Mouse (Mus musculus) heart, embryonic 10.5 days (tissue): ENCODE measurements around the gene Pakap. TPM values are rescaled to one million over a fixed set of nuclear protein-coding genes. Genes with fewer than 3 reads are reported as not detected.
A peak's percentile ranks its signal among the peaks of the same experiment; 100 is the strongest.

Experiments used
- DNase-seq: peaks from one replicate; pipeline ENCODE4 v3.0.0-alpha.2; 2017; ENCODE audit warnings: low spot score
- H3K27ac ChIP-seq: fragments of 300-500 bp; sonication (generic); 2 replicates; pipeline ENCODE4 v1.5.1; 2016; ENCODE audit warnings: mild to moderate bottlenecking
- H3K27me3 ChIP-seq: fragments of 300-500 bp; sonication (generic); 2 replicates; pipeline ENCODE4 v1.6.1; 2016; ENCODE audit warnings: mild to moderate bottlenecking; ENCODE audit not compliant: poor library complexity, insufficient read depth, severe bottlenecking
- H3K36me3 ChIP-seq: fragments of 300-500 bp; sonication (generic); 2 replicates; pipeline ENCODE4 v1.6.1; 2016; ENCODE audit warnings: mild to moderate bottlenecking, moderate library complexity
- H3K4me1 ChIP-seq: fragments of 300-500 bp; sonication (generic); 2 replicates; pipeline ENCODE4 v1.6.1; 2016; ENCODE audit warnings: mild to moderate bottlenecking
- H3K4me3 ChIP-seq: fragments of 300-500 bp; sonication (generic); 2 replicates; pipeline ENCODE4 v1.5.1; 2016; ENCODE audit warnings: mild to moderate bottlenecking, moderate library complexity
- H3K9me3 ChIP-seq: fragments of 300-500 bp; sonication (generic); 2 replicates; pipeline ENCODE4 v1.6.1; 2016; ENCODE audit warnings: mild to moderate bottlenecking, moderate library complexity
- WGBS: fragments of 180-500 bp; shearing (Covaris S2); methylation state at CpG from one replicate; pipeline ENCODE4 v1.1.7; 2016; 5-methylcytosine and 5-hydroxymethylcytosine counted together
- polyA plus RNA-seq: library from polyadenylated mRNA; unstranded; fragments of >200 nt; fragmentation: Nextera tagmentation; extraction: Ambion mirVana; gene quantifications from 2 replicates; pipeline ENCODE4 v1.2.1, GENCODE M21; 2016

Gene Pakap
- polyA plus RNA-seq, 1 experiment from 2014 or later, result 53.0 TPM

- H3K4me1 ChIP-seq, result peaks cover 9% of the 10 kb centered on the region; the same call in 1 of the 2 replicates
- no peak overlapping the region for H3K27ac ChIP-seq
- DNase-seq, result no peak
- H3K36me3 ChIP-seq, result no peaks in the 10 kb centered on the region
- H3K4me3 ChIP-seq, result no peak overlapping the region
- WGBS, result 8% methylated on average over 5 of the region's 5 CpGs
- H3K9me3 ChIP-seq, result no peaks in the 10 kb centered on the region
- H3K27me3 ChIP-seq, result peaks cover 3% of the 10 kb centered on the region; the same call in 1 of the 2 replicates
Observed at GRCm38 (mm10) chr4:57904211-57904610, 336.2 kb downstream of the Pakap start.

- DNase-seq, result no peak
- Histone ChIP-seq H3K27ac (no peak overlapping the region), H3K9me3 (no peaks in the 10 kb centered on the region), H3K4me1 (peaks cover 9% of the 10 kb centered on the region; the same call in 1 of the 2 replicates), H3K36me3 (no peaks in the 10 kb centered on the region), H3K27me3 (peaks cover 3% of the 10 kb centered on the region; the same call in 1 of the 2 replicates), H3K4me3 (no peak overlapping the region)
- WGBS, result 30% methylated on average over 9 of the region's 9 CpGs
Observed at GRCm38 (mm10) chr4:57904638-57905037, 336.7 kb downstream of the Pakap start.

GRCm38 (mm10) chr4:57906708-57907107 lies 338.7 kb downstream of the Pakap start:
- DNase-seq, result no peak
- 57% methylated on average over 2 of the region's 2 CpGs for WGBS

GRCm38 (mm10) chr4:57908860-57909259 lies 340.9 kb downstream of the Pakap start:
- Histone ChIP-seq H3K36me3 (no peaks in the 10 kb centered on the region), H3K4me1 (peaks cover 7% of the 10 kb centered on the region; the same call in 1 of the 2 replicates), H3K27ac (no peak overlapping the region), H3K27me3 (peaks cover 3% of the 10 kb centered on the region; the same call in 1 of the 2 replicates), H3K4me3 (no peak overlapping the region), H3K9me3 (no peaks in the 10 kb centered on the region)
- no peak for DNase-seq
- 58% methylated on average over 6 of the region's 6 CpGs for WGBS

More at GRCm38 (mm10) chr4:57906708-57907107, 338.7 kb downstream of the Pakap start:
- no peak overlapping the region for H3K4me3 ChIP-seq
- no peaks in the 10 kb centered on the region for H3K9me3 ChIP-seq
- H3K4me1 ChIP-seq, result peaks cover 9% of the 10 kb centered on the region; the same call in 1 of the 2 replicates
- no peak overlapping the region for H3K27ac ChIP-seq
- no peaks in the 10 kb centered on the region for H3K36me3 ChIP-seq
- peaks cover 3% of the 10 kb centered on the region; the same call in 1 of the 2 replicates for H3K27me3 ChIP-seq

GRCm38 (mm10) chr4:57913021-57913420 lies 345.0 kb downstream of the Pakap start:
- Histone ChIP-seq H3K4me1 (peaks cover 17% of the 10 kb centered on the region), H3K9me3 (no peaks in the 10 kb centered on the region), H3K27me3 (peaks cover 21% of the 10 kb centered on the region), H3K27ac (no peak overlapping the region), H3K36me3 (no peaks in the 10 kb centered on the region), H3K4me3 (no peak overlapping the region)
- no peak for DNase-seq

- Histone ChIP-seq H3K36me3 (no peaks in the 10 kb centered on the region), H3K4me1 (peaks cover 18% of the 10 kb centered on the region), H3K4me3 (no peak overlapping the region), H3K9me3 (no peaks in the 10 kb centered on the region), H3K27ac (no peak overlapping the region), H3K27me3 (peaks cover 24% of the 10 kb centered on the region)
- no peak for DNase-seq
- 60% methylated on average over 10 of the region's 10 CpGs for WGBS
Observed at GRCm38 (mm10) chr4:57914193-57915190, 346.5 kb downstream of the Pakap start.

- H3K27ac ChIP-seq, result 0 out of 2 replicates have a peak overlapping the region, but pooled peaks have one; percentile 62
- WGBS, result 32% methylated on average over 17 of the region's 17 CpGs
Observed at GRCm38 (mm10) chr4:57915216-57915965, 347.4 kb downstream of the Pakap start.

GRCm38 (mm10) chr4:57916201-57916661 lies 348.3 kb downstream of the Pakap start, which contains the start of gene D630039A03Rik:
D630039A03Rik (minus strand) TSS chr4:57916297.
- H3K4me3 ChIP-seq, result peak within 1 kb of the TSS; percentile 48
- H3K4me1 ChIP-seq, result peaks cover 25% of the 10 kb centered on the region
- no peaks in the 10 kb centered on the region for H3K9me3 ChIP-seq
- DNase-seq, result no peak
- H3K27me3 ChIP-seq, result peaks cover 24% of the 10 kb centered on the region
- WGBS, result 9% methylated on average over 9 of the region's 9 CpGs
- H3K36me3 ChIP-seq, result no peaks in the 10 kb centered on the region
- 0 out of 2 replicates have a peak within 1 kb of the TSS, but pooled peaks have one; percentile 62 for H3K27ac ChIP-seq

More at GRCm38 (mm10) chr4:57915216-57915965, 347.4 kb downstream of the Pakap start:
- H3K4me3 ChIP-seq, result peak overlapping the region; percentile 48
- H3K27me3 ChIP-seq, result peaks cover 24% of the 10 kb centered on the region
- DNase-seq, result no peak
- no peaks in the 10 kb centered on the region for H3K36me3 ChIP-seq
- no peaks in the 10 kb centered on the region for H3K9me3 ChIP-seq
- H3K4me1 ChIP-seq, result peaks cover 25% of the 10 kb centered on the region

- peaks cover 24% of the 10 kb centered on the region for H3K27me3 ChIP-seq
- H3K4me1 ChIP-seq, result peaks cover 25% of the 10 kb centered on the region
- H3K27ac ChIP-seq, result no peak overlapping the region
- WGBS, result 78% methylated on average over 4 of the region's 4 CpGs
- no peaks in the 10 kb centered on the region for H3K36me3 ChIP-seq
- H3K4me3 ChIP-seq, result no peak overlapping the region
- H3K9me3 ChIP-seq, result no peaks in the 10 kb centered on the region
- no peak for DNase-seq
Observed at GRCm38 (mm10) chr4:57916711-57917110, 348.7 kb downstream of the Pakap start.

GRCm38 (mm10) chr4:57919494-57920423 lies 351.8 kb downstream of the Pakap start:
- no peaks in the 10 kb centered on the region for H3K36me3 ChIP-seq
- H3K9me3 ChIP-seq, result no peaks in the 10 kb centered on the region
- peaks cover 22% of the 10 kb centered on the region for H3K27me3 ChIP-seq
- H3K27ac ChIP-seq, result no peak overlapping the region
- 26% methylated on average over 8 of the region's 8 CpGs for WGBS
- DNase-seq, result no peak
- no peak overlapping the region for H3K4me3 ChIP-seq
- H3K4me1 ChIP-seq, result peaks cover 25% of the 10 kb centered on the region

- Histone ChIP-seq H3K4me3 (no peak overlapping the region), H3K9me3 (no peaks in the 10 kb centered on the region), H3K27ac (no peak overlapping the region), H3K27me3 (peaks cover 14% of the 10 kb centered on the region), H3K4me1 (peaks cover 20% of the 10 kb centered on the region), H3K36me3 (no peaks in the 10 kb centered on the region)
- WGBS, result 89% methylated on average over 1 of the region's 1 CpGs
- no peak for DNase-seq
Observed at GRCm38 (mm10) chr4:57920522-57920921, 352.5 kb downstream of the Pakap start.

- 76% methylated on average over 5 of the region's 5 CpGs for WGBS
- H3K4me1 ChIP-seq, result peaks cover 9% of the 10 kb centered on the region
- no peak for DNase-seq
- H3K4me3 ChIP-seq, result no peak overlapping the region
- no peak overlapping the region for H3K27ac ChIP-seq
- no peaks in the 10 kb centered on the region for H3K36me3 ChIP-seq
- no peaks in the 10 kb centered on the region for H3K9me3 ChIP-seq
- peaks cover 5% of the 10 kb centered on the region; the same call in 1 of the 2 replicates for H3K27me3 ChIP-seq
Observed at GRCm38 (mm10) chr4:57922171-57922570, 354.2 kb downstream of the Pakap start.
